Mouse (Mus musculus) frontal cortex, postnatal 36 days (tissue): ENCODE measurements around the gene Defa37.
"Not testable (repeated sequence)": the region's sequence is repeated elsewhere in the genome, so short reads cannot be mapped to it uniquely, and the experiment has no call there.

ENCODE experiments used
- DNase-seq, 2 experiments: peaks; one replicate each; pipeline ENCODE4 v3.0.0; 2022; ENCODE audit warnings: low spot score in 2 of 2

The Defa37 gene

DNA sequence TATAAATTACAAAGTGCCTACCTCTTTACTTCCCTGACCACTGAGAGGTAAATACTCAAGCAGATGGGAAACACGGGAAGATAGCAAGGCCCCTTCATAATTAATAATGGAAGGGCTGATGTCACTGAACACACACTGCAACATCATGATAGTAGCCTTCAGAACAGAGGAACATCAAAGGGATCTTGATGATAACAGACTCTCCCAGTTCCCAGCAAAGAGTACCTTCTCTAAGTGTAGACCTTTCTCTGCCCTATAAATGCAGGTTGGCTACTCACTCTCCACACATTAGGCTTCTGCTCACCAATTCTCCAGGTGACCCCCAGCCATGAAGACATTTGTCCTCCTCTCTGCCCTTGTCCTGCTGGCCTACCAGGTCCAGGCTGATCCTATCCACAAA lies at the start of gene Defa37:
TSS of gene Defa37 (plus strand) at position 301 of the 400 bp plus-strand sequence.
- DNase-seq = not testable (repeated sequence)

DNA sequence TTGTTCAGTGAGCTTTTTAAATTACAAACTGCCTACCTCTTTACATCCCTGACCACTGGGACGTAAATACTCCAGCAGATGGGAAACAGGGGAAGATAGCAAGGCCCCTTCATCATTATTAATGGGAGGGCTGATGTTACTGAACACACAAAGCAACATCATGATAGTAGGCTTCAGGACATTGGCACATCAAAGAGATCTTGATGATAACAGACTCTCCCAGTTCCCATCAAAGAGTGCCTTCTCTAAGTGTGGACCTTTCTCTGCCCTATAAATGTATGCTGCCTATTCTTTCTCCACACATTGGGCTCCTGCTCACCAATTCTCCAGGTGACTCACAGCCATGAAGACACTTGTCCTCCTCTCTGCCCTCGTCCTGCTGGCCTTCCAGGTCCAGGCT lies 36.5 kb upstream of the Defa37 start, which contains the start of gene Defa32:
TSS of gene Defa32 (plus strand) at position 301 of the 400 bp plus-strand sequence.
- not testable (repeated sequence) for DNase-seq

GRCm38 (mm10) chr8:21582706-21583105 lies 17.5 kb downstream of the Defa37 start, which contains the start of gene Defa28:
TSS of gene Defa28 (plus strand) at chr8:21583006.
- not testable (repeated sequence) for DNase-seq

DNA sequence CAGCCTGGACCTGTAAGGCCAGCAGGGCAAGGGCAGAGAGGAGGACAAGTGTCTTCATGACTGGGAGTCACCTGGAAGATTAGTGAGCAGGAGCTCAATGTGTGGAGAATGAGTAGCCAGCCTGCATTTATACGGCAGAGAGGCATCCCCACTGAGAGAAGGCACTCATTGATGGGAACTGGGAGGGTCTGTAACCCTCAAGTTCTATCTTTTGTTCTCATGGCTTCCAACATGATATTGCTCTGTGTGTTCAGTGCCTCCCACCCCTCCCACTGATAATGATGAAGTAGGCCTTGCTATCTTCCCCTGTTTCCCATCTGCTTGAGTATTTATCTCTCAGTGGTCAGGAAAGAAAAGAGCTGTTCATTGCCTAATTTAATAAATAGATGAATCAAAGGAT lies 29.2 kb downstream of the Defa37 start, which contains the start of gene Gm7861:
TSS of gene Gm7861 (minus strand) at position 101 of the 400 bp plus-strand sequence.
- not testable (repeated sequence) for DNase-seq
